Mouse (Mus musculus): ENCODE results near the gene Rere. TPM values are rescaled to one million over a fixed set of nuclear protein-coding genes. Genes with fewer than 3 reads are reported as not detected.
A peak's percentile ranks its signal among the peaks of the same experiment; 100 is the strongest.
"Not testable (repeated sequence)": the region's sequence is repeated elsewhere in the genome, so short reads cannot be mapped to it uniquely, and the experiment has no call there.

Gene Rere
- polyA plus RNA-seq, 2 experiments: 28.5 to 43.3 TPM

GRCm38 (mm10) chr4:150595991-150596390, 314.5 kb downstream of the Rere start:
- Histone ChIP-seq H3K36me3 (ENCODE audit: control insufficient read depth, insufficient read depth, low read length) (no peaks in the 10 kb centered on the region), H3K27ac (replicated peaks; ENCODE audit: low read depth, low read length) (no peak overlapping the region), H3K4me1 (ENCODE audit: control insufficient read depth, insufficient read depth, low read length) (peaks cover 29% of the 10 kb centered on the region), H3K9ac (ENCODE audit: low read depth, low read length, severe bottlenecking) (no peak overlapping the region), H3K9me3 (ENCODE audit: control insufficient read depth, low read length) (no peaks in the 10 kb centered on the region), H3K4me2 (replicated peaks; ENCODE audit: low read depth, low read length, severe bottlenecking) (no peak overlapping the region), H3K27me3 (ENCODE audit: control insufficient read depth, insufficient read depth, low read length) (no peaks in the 10 kb centered on the region), H3K4me3 (replicated peaks; ENCODE audit: low read length) (no peak overlapping the region)
- no peak for TF ChIP-seq POLR2A (IDR thresholded peaks at IDR 0.05; ENCODE audit: borderline replicate concordance, extremely low read depth, insufficient read depth, insufficient read length)
- ATAC-seq (ENCODE audit: low FRiP score, low read depth) (no peak), DNase-seq (ENCODE audit: low spot score) (no peak)
- WGBS: 80% methylated on average over 5 of the region's 5 CpGs

GRCm38 (mm10) chr4:150598686-150599085, 317.2 kb downstream of the Rere start:
- DNase-seq (ENCODE audit: low spot score): no peak
- no peak for ATAC-seq (ENCODE audit: low FRiP score, low read depth)
- 55% methylated on average over 1 of the region's 1 CpGs for WGBS
- Histone ChIP-seq H3K4me3 (replicated peaks; ENCODE audit: low read length) (no peak overlapping the region), H3K36me3 (ENCODE audit: control insufficient read depth, insufficient read depth, low read length) (peaks cover 3% of the 10 kb centered on the region; the same call in 1 of the 2 replicates), H3K4me1 (ENCODE audit: control insufficient read depth, insufficient read depth, low read length) (peaks cover 23% of the 10 kb centered on the region), H3K27ac (replicated peaks; ENCODE audit: low read depth, low read length) (no peak overlapping the region; the same call in 1 of the 2 replicates), H3K27me3 (ENCODE audit: control insufficient read depth, insufficient read depth, low read length) (no peaks in the 10 kb centered on the region), H3K9ac (ENCODE audit: low read depth, low read length, severe bottlenecking) (no peak overlapping the region), H3K4me2 (replicated peaks; ENCODE audit: low read depth, low read length, severe bottlenecking) (no peak overlapping the region), H3K9me3 (ENCODE audit: control insufficient read depth, low read length) (no peaks in the 10 kb centered on the region)
- no peak for TF ChIP-seq POLR2A (IDR thresholded peaks at IDR 0.05; ENCODE audit: borderline replicate concordance, extremely low read depth, insufficient read depth, insufficient read length)

- Histone ChIP-seq H3K9ac (ENCODE audit: low read depth, low read length, severe bottlenecking) (no peak overlapping the region), H3K27ac (replicated peaks; ENCODE audit: low read depth, low read length) (peak overlapping the region; percentile 58; the same call in 1 of the 2 replicates), H3K9me3 (ENCODE audit: control insufficient read depth, low read length) (no peaks in the 10 kb centered on the region), H3K4me2 (replicated peaks; ENCODE audit: low read depth, low read length, severe bottlenecking) (0 out of 2 replicates have a peak overlapping the region, but pooled peaks have one; percentile 3), H3K27me3 (ENCODE audit: control insufficient read depth, insufficient read depth, low read length) (no peaks in the 10 kb centered on the region), H3K4me3 (replicated peaks; ENCODE audit: low read length) (no peak overlapping the region), H3K4me1 (ENCODE audit: control insufficient read depth, insufficient read depth, low read length) (peaks cover 23% of the 10 kb centered on the region), H3K36me3 (ENCODE audit: control insufficient read depth, insufficient read depth, low read length) (peaks cover 3% of the 10 kb centered on the region; the same call in 1 of the 2 replicates)
- TF ChIP-seq POLR2A (IDR thresholded peaks at IDR 0.05; ENCODE audit: borderline replicate concordance, extremely low read depth, insufficient read depth, insufficient read length): no peak
- DNase-seq (ENCODE audit: low spot score) (peak; percentile 56), ATAC-seq (ENCODE audit: low FRiP score, low read depth) (peak; percentile 54; the same call in 1 of the 2 replicates)
- 57% methylated on average over 3 of the region's 3 CpGs for WGBS
Observed at GRCm38 (mm10) chr4:150599119-150599992, 317.9 kb downstream of the Rere start.

- not testable (repeated sequence) for H3K9ac ChIP-seq (ENCODE audit: low read depth, low read length, severe bottlenecking); H3K9me3 ChIP-seq (ENCODE audit: control insufficient read depth, low read length); H3K4me3 ChIP-seq (replicated peaks; ENCODE audit: low read length); DNase-seq (ENCODE audit: low spot score); H3K36me3 ChIP-seq (ENCODE audit: control insufficient read depth, insufficient read depth, low read length); H3K27ac ChIP-seq (replicated peaks; ENCODE audit: low read depth, low read length); H3K4me2 ChIP-seq (replicated peaks; ENCODE audit: low read depth, low read length, severe bottlenecking); ATAC-seq (ENCODE audit: low FRiP score, low read depth); H3K27me3 ChIP-seq (ENCODE audit: control insufficient read depth, insufficient read depth, low read length)
- H3K4me1 ChIP-seq (ENCODE audit: control insufficient read depth, insufficient read depth, low read length): peaks cover 23% of the 10 kb centered on the region
- 86% methylated on average over 2 of the region's 2 CpGs for WGBS
Observed at GRCm38 (mm10) chr4:150600503-150600902, 319.1 kb downstream of the Rere start.

GRCm38 (mm10) chr4:150601489-150601888, 320.0 kb downstream of the Rere start:
- peaks cover 3% of the 10 kb centered on the region; the same call in 1 of the 2 replicates for H3K36me3 ChIP-seq (ENCODE audit: control insufficient read depth, insufficient read depth, low read length)
- no peaks in the 10 kb centered on the region for H3K27me3 ChIP-seq (ENCODE audit: control insufficient read depth, insufficient read depth, low read length)
- no peak for ATAC-seq (ENCODE audit: low FRiP score, low read depth)
- H3K9me3 ChIP-seq (ENCODE audit: control insufficient read depth, low read length): no peaks in the 10 kb centered on the region
- H3K4me1 ChIP-seq (ENCODE audit: control insufficient read depth, insufficient read depth, low read length): peaks cover 23% of the 10 kb centered on the region
- 75% methylated on average over 10 of the region's 10 CpGs for WGBS
- no peak for TF ChIP-seq POLR2A (IDR thresholded peaks at IDR 0.05; ENCODE audit: borderline replicate concordance, extremely low read depth, insufficient read depth, insufficient read length)
- H3K4me3 ChIP-seq (replicated peaks; ENCODE audit: low read length): no peak overlapping the region
- no peak for DNase-seq (ENCODE audit: low spot score)
- H3K9ac ChIP-seq (ENCODE audit: low read depth, low read length, severe bottlenecking): no peak overlapping the region
- H3K27ac ChIP-seq (replicated peaks; ENCODE audit: low read depth, low read length): no peak overlapping the region
- no peak overlapping the region for H3K4me2 ChIP-seq (replicated peaks; ENCODE audit: low read depth, low read length, severe bottlenecking)
